Mouse (Mus musculus) olfactory bulb, adult 2 months (tissue): ENCODE data around the gene Cars.

ENCODE experiments used
- CTCF ChIP-seq: fragments of 200-500 bp; IDR thresholded peaks from 2 replicates; pipeline ENCODE4 v1.5.1; 2012; ENCODE audit warnings: low read depth, mild to moderate bottlenecking, low read length, moderate library complexity; ENCODE audit not compliant: insufficient read depth
- POLR2A ChIP-seq: fragments of 200-500 bp; IDR thresholded peaks from 2 replicates; pipeline ENCODE4 v1.6.1; 2012; ENCODE audit warnings: mild to moderate bottlenecking, low read depth, low read length, moderate library complexity; ENCODE audit not compliant: insufficient read depth

DNA sequence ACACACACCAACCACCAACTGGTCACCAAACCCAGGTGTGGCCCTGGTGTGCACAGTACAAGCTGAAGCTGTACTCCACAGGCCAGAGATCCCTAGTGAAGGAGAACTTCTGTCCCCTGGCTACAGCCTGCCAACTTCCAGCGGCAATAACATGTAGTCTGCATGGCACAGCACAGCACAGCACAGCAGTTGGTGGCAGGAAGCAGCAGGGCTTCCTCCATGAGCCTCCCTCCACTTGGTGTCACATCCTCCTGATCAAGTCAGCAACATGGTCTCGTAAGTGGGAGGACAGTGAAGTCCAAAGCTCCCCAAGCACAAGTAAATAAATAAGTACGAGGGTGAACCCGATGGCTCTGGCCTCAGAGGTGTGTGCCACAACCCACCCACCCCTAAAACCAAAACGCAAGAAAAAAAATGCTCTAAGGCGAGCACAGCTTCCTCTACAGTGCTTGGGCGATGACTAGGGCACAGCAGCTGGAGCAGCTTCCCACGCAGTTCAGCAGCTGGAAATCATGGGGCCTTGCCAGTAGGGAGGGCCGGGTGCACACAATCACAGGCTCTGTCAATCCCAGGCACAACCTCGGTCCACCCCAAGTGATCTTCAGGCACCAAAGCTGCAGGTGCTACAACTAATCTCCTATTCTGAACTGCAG lies 86.0 kb downstream of the Cars start:
- TF ChIP-seq POLR2A: no peak
- TF ChIP-seq CTCF: no peak
